Mouse (Mus musculus): ENCODE data around the gene Chek2.

DNA sequence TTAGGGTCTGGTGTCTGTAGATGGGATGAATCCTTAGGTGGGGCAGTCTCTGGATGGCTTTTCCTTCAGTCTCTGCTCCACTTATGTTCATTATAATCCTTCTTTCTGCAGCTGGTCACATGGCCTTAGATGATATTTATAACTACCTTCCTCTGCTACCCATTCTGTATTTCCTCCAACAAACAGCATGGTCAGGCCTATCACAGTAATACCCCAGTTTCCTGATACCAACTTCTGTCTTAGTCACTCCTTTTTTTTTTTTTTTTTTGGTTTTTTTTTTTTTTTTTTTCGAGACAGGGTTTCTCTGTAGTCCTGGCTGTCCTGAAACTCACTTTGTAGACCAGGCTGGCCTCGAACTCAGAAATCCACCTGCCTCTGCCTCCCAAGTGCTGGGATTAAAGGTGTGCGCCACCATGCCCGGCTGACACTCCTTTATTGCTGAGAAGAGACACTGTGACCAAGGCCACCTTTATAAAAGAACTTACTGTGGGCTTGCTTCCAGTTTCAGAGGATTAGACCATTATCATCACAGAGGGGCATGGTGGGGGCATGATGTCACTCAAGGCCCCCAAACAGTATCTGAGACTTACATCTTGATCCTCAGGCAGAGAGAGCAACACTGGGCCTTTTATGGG is 70.3 kb downstream of the Chek2 start:
- no peak for TF ChIP-seq POLR2A (IDR thresholded peaks at IDR 0.05; ENCODE audit: borderline replicate concordance, insufficient read depth, low read length)
- TF ChIP-seq CTCF (IDR thresholded peaks at IDR 0.05; ENCODE audit: borderline replicate concordance, insufficient read depth, low read depth, low read length): no peak
